Mouse (Mus musculus): ENCODE measurements around the gene Slc35c2.

Gene Slc35c2

DNA sequence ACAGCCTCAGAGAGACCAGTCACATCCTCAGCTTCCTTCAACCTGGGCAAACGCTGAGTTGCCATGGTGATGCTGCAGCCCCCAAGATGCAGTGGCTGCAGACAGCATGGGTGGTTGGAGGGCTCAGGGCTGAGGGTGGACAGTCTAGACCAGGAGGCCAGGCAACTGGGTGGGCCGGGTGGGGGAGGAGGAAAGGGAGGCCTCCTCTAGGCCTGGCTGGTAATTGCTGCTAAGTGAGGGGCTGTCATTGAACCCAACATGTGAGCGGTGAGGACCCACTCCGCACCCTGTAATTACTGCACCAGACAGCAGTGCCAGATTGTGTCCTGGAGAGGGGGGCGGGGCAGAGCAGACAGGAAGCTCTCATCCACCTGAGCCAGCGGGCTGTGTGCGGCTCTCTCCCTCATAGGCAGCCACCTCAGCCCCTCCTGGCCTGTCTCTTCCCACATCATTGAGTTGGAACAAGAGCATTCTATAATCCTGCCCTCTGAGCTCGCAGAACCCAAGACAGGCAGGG lies 12.5 kb downstream of the Slc35c2 start:
- no peak for DNase-seq (ENCODE audit: low spot score)

DNA sequence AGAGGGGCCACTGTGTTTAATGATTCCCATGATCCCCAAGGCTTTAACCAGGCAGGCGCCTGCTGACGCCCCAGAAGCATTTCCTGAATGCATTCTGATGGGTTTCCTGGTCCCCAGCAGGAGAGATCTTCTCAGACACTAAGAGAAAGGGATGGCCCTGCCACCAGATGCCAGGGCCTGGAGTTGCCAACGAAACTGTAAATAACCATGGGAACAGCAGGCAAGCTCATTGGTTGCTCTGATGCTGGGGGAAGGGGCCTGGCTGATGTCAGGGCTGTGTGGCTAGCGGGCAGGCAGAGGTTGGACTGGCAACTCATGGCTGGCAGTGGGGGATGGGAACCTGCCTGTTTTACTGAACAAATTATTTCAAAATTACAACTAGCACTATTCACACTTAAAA lies 14.1 kb downstream of the Slc35c2 start:
- DNase-seq (ENCODE audit: low spot score): no peak

DNA sequence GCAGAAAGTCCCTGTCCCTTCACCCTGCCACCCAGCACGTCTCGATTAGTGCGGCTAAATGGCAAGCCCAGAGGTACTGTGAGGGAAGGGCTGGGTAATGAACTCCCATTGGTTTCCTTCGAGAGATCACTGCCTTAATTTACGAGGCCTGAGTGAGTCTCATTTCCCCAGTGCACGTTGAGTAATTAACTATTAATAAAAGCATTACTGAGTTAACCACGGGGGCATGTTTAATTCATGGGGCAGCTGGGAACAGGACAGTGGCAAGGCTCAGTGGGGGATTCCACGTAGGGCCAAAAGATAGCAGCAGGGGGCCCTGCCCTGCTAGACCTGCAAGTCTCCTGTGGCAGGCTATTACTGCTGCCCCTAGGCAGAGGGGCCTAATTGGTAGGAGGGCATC lies 16.3 kb downstream of the Slc35c2 start:
- DNase-seq (ENCODE audit: low spot score): no peak

DNA sequence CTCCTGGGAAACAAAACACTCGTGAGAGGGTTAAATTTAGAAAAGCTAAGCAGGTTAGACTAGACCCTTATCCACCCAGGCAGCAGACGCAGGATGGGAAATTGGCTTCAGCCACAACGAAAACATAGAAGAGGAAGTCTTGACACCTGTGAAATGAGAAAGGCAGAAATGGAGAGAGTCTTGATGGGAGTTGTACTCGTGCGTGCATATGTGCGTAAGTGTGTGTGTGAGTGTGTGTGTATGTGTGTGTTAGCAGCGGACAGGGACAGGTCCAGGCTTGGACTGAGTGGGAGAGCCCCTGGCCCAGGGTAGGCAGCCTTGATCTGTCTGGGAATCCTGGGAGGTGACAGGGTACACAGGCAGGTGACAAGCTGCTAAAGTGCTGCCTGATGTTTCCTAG lies 16.8 kb downstream of the Slc35c2 start:
- DNase-seq (ENCODE audit: low spot score): no peak

DNA sequence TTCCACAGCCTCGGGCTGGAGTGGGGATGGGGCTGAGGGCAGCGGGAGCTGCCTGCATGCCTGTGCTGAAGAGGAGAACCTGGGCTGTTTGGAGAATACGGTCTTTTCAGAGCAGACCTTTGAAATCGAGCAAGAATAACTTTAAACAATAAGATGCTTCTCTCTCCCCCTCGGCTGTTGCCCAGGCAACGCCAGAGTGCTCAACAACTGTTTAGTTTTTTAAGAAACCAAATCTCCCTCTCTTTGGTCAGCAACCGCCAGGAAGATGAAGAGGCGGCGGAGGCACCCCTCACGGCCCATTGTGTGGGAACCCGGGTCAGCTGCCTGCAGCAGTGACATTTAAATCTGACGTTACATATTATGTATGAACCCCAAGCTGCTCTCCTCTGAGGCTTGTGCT lies 20.9 kb downstream of the Slc35c2 start:
- no peak for DNase-seq (ENCODE audit: low spot score)

DNA sequence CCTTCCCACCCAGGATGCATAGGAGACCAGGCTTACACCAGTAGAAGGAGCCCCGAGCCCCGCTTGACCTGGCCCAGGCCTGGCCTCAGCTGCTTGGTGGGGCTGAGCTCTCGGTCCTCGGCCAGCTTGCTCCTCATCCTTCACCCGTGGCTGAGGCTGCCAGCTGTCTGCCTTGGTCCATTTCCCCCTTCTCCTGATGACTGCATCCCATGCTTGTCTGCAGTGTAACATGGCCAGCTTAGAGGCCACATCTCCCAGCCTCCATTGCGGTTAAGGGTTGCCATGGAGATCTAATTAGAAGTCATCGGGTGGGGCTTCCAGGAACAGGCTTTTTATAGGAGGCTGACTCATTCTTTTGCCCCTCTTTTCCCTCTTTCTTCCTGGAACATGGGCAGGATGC lies 23.8 kb downstream of the Slc35c2 start:
- DNase-seq (ENCODE audit: low spot score): no peak

DNA sequence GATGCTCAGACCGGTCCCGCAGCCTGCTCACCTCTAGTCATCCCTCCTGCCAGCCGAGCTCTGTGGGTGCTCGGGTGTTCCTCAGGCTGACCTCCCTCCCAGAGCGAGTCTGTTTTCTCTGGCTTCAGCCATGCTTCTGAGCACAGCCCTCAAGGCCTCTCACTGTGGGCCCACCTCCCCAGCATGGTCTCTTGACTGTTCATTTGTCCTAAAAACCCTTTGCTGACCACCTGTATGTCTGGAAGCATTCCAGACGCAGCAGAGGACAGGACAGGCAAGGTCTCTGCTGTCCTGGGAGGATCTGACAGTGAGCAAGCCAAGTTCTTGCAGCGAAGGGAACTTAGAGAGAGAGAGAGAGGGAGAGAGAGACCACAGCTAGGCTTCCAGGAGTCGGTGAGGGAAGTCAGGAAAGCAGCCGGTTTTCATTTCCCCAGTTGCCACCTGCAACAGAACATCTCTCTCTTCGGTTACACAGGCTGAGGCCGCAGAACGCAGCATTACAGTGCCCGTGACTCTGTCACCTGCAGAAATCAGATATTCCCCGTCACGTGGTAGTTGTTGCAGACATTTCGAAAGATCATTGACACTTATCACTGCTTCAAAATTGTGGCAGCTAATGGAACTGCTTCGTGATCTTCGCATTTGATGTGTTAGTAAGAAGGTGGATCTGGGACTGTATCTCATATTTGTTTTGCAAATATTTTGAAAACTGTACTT lies 25.2 kb downstream of the Slc35c2 start:
- DNase-seq (ENCODE audit: low spot score): no peak

DNA sequence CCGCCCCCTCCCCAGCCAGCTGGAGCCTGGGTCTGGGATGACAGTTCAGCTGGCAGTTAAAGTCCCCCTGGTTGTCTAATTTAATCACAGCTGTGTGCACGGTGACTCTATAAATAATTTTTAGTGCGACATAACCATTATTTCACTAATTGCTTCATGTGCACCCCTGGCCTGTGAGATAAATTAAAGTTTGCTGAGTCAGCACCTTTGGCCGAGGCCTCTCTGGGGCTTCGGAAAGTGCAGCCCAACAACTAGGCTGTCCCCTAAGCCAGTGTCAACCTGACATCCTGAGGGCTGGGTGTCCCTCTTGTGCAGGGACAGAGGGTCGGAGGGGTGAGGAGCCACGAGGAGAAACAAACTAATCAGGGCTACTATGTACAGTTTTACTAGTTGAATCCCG lies 27.8 kb downstream of the Slc35c2 start:
- DNase-seq (ENCODE audit: low spot score): no peak

DNA sequence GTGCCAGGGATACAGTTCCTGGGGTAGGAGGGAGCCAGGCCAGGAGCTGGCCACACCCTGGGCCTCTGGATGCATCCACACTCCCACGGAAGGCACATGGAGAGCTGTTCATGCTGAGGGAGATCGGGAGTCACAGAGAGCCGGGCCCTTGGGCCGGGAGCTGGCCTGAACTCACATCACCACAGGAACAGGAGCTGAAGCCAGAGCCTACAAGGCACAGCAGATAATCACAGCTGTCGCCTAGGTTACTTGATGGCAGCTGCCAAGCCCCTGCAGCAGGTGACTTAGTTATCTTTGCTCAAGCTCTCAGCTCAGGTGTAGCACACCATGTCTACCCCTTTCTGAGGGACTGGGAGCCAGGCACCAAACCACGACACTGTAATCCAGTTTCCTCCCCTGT lies 29.3 kb downstream of the Slc35c2 start:
- DNase-seq (ENCODE audit: low spot score): no peak

DNA sequence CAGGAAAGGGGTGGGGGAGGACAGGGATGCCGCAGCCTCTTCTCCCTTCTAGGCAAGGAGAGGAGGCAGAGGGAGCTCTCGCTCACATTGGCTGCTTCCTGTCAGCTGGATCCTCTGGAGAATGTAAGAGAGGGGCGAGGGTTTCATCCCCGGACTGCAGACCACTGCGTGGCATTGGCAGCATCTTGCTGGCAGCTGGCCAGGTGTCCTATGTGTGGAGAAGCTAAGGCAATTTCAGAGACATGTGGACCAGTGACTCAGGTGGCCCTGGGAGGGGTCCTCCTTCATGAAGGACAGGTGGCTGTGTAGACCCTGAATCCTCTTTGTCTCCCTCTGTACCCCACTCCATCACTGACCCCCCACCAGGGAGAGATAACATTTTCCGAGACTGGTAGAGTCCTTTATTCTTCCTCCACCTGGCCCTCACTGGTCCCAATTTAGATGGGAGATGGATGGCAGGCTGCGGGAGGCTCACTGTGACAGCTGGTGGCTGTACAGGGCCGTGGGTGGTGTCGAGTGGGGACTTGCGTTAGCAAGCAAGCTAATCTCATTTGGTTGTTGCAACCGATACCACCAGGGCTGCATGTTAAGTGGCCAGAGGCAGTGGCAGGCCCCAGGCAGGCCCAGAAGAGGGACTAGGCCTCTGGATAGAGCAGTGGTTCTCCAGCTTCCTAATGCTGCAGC lies 30.4 kb downstream of the Slc35c2 start:
- DNase-seq (ENCODE audit: low spot score): no peak

DNA sequence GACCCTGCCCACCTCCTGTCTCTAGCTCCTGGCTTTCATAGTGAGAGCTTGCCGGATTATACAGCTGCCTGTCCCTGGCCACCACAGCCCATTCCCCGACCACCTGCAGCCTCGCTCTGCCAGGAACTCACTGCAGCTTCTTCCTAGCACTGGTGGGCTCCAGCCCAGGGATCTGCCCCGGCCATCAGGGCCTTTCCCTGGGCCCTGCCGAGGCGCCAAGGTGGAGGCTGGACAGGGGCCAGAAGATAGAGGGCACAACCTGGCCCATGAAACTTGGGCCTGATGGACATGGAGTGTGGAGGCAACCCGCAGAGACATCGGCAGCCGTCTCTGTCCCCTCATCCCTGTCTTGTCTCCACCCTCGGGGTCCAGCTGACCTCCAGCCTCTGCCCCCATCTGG lies 31.5 kb downstream of the Slc35c2 start:
- DNase-seq (ENCODE audit: low spot score): no peak

DNA sequence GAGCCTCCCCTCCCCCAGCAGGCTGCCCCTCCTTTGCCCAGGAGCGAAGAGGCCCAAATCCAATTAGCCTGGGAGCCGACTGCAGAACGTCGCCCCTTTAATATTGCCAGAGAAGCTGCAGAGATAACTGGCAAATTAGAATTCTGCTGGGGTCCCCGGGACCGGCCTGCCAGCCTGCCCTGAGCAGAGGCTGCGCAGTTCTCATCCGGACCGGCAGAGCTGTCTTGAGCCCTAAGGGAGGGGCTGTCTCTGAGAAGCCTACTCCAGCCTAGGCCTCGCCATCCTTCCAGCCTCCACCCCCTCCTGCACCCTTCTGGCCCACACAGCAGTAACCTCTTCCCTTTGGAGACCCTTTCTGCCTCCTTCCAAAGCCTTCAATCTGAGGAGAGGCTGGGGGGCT lies 33.8 kb downstream of the Slc35c2 start:
- no peak for DNase-seq (ENCODE audit: low spot score)

DNA sequence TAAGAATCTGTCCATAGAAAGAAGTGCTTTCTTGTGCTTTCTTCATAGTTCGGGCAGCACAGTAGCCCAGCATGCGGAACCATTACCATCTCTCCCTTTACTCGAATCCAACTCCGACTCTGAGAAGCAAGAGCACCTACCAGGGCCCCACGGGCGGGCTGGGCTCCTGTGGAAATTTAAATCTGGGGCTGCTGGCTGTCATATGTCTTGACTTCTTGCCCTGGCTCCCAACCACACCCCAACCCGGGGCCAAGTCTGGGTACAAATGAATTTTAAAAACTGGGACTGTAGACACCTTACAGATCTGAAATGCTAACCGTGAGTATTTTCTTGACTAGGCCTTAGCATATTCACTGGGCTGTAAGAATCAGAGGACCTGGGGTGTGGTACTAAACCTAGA lies 34.4 kb downstream of the Slc35c2 start:
- no peak for DNase-seq (ENCODE audit: low spot score)

DNA sequence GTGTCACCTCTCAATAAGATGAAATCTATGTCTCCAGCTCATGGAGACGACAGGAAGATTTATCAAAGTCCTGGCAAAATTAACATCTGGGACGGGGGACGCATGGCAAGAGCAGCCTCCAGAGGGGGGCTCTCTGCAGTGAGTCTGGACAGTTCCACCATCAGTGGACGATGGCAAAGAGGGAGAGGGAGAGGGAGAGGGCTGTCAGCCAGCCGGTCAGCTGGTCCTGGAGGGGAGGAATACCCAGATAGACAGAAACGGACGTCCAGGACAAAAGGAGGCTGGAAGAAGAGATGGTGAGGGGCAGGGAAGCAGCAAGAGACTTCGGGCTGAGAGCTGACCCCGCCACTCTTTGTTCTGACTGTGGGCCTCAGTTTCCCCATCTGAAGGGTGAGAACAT lies 34.9 kb downstream of the Slc35c2 start:
- no peak for DNase-seq (ENCODE audit: low spot score)

DNA sequence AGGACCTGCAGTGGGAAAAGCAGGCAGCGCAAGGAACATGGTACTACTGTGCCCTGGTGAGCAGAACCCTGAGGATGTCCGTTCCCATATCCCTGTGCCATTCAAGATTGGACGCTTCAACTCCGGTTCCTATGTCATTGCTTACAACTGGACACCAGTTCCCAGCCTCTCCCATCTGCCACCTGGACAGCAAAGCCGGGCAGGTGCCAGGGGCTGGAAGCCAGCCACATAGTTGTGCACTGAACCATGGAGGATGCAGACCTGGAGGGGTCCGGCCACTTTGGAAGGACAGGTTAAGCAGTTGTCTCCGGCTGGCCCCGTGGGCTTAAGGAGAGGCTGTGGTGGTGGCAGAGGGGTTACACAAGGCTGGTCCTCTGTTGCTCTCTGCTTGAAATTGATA lies 35.3 kb downstream of the Slc35c2 start:
- no peak for DNase-seq (ENCODE audit: low spot score)

DNA sequence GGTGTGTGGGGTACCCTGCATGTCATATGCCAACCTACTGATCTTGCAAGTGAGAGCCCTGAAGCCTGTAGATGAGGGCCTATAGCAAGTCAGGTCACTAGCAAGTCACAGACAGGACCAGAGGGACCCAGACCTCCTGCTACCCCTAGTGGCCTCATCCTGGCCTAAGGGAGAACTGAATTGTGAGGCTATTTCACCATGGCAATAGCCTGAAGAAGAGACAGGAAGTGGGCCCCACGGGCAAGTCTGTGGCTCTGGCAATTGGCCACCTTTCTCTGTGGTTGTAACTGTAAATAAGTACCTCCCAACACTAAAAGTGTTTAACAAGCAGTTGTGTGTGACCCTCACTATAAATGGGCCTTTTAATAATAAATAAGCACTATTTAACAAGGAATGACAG lies 36.8 kb downstream of the Slc35c2 start:
- no peak for DNase-seq (ENCODE audit: low spot score)

DNA sequence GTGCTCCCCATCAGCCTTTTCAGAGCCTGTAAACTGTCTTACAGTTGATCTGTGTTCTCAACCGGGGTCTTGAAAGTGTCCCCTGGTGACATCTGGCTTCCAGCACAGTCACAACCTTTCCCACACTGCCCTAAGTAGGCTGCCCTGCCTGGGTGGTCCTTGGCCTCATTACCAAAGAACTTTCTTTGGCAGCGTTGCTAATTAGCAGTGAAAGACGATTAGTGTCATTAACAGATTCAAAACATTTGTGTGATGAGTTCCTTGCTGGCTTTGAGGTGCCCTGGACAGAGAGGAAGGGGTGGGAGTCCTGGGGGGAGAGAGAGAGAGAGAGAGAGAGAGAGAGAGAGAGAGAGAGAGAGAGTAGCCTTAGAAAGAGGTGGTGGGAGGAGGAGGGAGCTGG lies 38.7 kb downstream of the Slc35c2 start:
- DNase-seq (ENCODE audit: low spot score): no peak

DNA sequence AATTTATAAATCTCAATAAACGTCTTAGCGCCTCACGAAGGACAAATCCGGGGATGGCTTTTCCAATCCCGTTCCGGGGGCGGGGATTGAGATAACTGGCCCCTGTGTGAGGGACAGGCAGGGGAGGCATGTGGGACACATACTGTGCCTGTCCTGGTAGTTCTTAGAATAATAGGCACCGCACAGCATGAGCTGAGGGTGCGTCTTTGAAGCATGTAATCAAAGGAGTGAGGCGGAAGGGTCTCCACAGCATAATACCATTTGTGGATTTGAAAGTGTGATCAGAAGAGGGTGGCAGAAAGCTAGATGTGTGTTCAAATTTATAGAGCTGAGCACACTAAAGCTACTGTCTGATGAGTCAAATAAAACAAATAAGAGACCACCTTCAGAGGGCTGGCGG lies 41.3 kb downstream of the Slc35c2 start:
- no peak for DNase-seq (ENCODE audit: low spot score)

DNA sequence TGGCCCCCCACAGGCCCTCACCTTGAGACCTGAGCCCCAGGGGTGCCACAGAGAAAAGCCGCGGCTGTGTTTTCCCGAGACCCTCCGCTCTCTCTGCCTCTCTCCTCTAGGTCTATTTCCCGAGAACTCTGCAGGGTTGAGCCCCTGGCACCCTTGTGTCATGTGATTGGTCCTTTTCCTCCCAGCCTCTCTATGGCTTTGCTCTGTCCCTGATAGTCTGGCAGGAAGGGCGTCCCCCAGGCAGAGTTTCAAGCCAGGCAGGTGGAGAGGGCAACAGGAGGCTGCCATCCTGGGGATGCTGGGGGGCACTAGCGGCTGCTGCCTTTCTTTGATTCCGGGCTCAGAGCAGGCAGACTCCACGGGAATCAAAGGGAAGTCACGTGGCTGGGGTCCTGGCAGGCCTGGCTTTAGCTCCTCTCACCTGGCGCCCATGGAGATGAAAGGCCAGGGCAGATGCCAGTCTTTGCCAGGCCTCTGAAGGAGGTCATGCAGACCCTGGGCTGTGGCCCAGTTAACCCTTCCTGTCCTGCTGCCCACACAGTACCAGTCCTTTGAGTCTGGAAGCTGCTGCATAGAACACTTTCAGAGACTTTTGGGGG lies 44.4 kb downstream of the Slc35c2 start:
- DNase-seq (ENCODE audit: low spot score): no peak

DNA sequence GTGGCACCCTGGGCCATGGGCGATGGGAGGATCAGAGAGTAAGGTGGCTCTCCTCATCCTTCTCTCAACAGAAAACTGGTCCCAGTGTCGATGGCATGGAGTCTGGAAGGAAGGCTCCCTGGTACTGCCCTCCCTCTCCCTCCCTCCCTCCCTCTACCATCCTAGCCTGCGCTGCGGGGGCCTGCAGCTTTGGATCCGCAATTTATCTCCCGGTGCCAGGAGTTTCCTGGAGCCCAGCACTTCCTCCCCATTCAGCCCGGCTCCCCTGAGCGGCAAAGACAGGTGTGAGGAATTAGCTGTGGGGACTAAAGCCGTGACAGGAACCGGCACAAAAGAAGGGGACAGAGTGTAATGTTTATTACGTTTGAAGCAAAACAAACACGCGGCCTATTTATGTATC lies 45.1 kb downstream of the Slc35c2 start:
- DNase-seq (ENCODE audit: low spot score): no peak

DNA sequence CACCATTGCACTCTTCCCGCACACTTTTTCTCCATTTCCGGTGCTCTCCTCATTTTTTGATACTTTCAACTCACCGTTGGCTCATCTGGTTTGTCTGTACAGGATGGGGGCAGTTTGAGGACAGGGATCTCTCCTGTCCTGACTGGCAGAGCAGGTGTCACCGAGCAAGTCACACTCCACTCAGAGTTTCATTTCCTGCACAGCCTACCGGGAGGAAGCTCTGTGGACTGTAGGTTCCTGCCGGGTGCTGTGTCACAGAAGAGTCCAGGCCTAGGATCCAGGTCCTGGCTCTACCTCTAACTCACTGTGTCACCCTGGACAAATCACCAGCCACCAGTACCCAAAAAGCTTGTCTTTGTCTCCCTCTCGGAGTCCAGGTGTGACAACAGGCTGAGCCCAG lies 45.9 kb downstream of the Slc35c2 start:
- no peak for DNase-seq (ENCODE audit: low spot score)

DNA sequence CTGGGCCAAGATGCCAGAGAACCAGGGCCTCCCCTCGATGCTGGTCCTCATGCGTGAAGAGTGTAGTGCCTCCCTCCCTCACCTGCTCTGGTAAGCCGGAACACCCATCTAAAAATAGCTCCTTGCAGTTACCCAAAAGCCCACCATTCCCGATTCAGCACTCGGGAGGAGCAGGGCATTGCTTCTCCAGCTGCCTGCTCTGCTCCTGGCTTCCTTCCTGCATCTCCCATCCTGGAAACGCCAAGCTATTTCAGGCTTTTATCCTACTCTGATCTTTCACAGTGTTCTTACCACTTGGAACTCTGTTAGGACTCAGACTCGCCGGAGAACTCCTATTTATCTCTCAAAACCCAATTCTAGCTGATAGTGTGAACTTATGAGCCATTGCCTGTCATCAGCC lies 47.3 kb downstream of the Slc35c2 start:
- no peak for DNase-seq (ENCODE audit: low spot score)

DNA sequence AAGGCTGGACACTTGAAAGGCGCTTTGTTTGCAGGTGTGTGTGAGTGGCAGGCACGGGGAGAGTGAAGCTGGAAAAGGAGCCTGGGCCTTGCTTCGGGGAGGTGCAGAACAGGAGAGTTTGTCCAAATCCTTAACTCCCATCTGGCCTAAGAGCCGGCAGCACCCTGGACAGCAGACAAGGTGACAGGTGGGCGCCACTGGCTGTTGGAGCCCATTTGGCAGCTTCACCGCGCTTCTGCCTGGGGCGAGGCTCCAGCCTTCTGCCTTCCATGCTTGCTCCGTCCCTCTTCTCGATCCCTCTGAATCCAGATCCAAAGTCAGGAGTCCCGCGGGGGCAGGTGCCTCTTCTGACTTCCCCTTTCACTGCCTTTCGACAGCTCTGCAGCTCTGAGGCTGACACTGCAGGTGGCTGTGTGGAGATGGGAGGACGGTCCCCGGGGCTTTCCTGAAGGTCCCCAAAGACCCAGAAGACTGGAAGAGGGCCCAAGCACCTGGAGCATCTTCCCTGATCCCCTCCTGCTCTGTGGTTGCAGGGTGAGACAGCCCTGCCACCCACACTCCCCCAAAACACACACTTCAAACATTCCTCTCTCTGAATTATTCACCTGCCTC lies 48.0 kb downstream of the Slc35c2 start:
- DNase-seq (ENCODE audit: low spot score): no peak
